Mouse (Mus musculus) kidney, adult 2 months (tissue): ENCODE data around the gene Mbd6.

ENCODE experiments used
- CTCF ChIP-seq: fragments of 200-500 bp; conservative IDR thresholded peaks from 2 replicates; pipeline ENCODE4 v1.5.1; 2011; ENCODE audit warnings: low read depth, mild to moderate bottlenecking, control low read depth, low read length, moderate library complexity, mixed read lengths; ENCODE audit not compliant: insufficient read depth, insufficient read length
- POLR2A ChIP-seq: fragments of 200-500 bp; IDR thresholded peaks from one replicate; pipeline ENCODE4 v1.6.1; 2011; ENCODE audit warnings: low read depth, low read length, control low read depth

DNA sequence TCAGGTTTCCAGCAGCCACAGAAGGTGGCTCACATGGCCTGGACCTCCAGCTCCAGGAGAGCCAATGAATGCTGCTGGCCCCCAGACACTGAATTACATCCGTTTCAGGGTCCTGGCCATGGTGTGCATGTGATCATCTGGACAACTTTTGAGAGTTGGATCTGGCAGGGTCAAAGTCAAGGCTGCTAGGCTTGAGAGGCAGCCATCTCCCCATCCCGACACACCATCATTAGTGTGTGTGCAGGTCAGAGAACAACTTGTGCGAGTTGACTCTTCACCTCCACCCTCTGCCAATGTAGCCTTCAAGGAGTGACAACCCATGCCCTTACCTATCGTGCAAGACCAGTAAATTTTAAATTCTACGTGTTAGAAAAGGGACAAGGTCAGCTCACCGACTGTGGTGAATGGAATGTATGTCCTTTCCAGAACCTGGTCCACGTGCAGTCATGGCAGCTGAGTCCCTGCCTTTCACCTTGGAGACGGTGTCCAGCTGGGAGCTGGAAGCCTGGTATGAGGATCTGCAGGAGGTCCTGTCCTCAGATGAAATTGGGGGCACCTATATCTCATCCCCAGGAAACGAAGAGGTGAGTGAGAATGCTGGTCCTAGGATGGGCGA, 6.2 kb upstream of the Mbd6 start:
- TF ChIP-seq CTCF, result no peak
- no peak for TF ChIP-seq POLR2A
